Mouse (Mus musculus): ENCODE data around the gene Btrc. TPM values are rescaled to one million over a fixed set of nuclear protein-coding genes. Genes with fewer than 3 reads are reported as not detected.
A peak's percentile ranks its signal among the peaks of the same experiment; 100 is the strongest.

Btrc gene
- total and polyA plus RNA-seq, 2 experiments from 2014 or later, result 21.9 to 28.5 TPM

- H3K4me2 ChIP-seq (ENCODE audit: low read depth, low read length), result no peak overlapping the region
- H3K4me1 ChIP-seq (ENCODE audit: control insufficient read depth, insufficient read depth), result peaks cover 19% of the 10 kb centered on the region
- H3K4me3 ChIP-seq (ENCODE audit: low read depth, low read length), result no peak overlapping the region
- ATAC-seq (ENCODE audit: insufficient read depth, low read depth) (no peak), DNase-seq (ENCODE audit: low spot score) (no peak)
- no peak for TF ChIP-seq CTCF (IDR thresholded peaks at IDR 0.05; ENCODE audit: low read depth)
- TF ChIP-seq EP300 (IDR thresholded peaks at IDR 0.05; ENCODE audit: low read depth), result no peak
- H3K9me3 ChIP-seq (replicated peaks; ENCODE audit: control insufficient read depth, low read length), result no peaks in the 10 kb centered on the region
- no peak overlapping the region for H3K27ac ChIP-seq (ENCODE audit: low read depth)
- peaks cover 41% of the 10 kb centered on the region for H3K36me3 ChIP-seq (replicated peaks; ENCODE audit: control insufficient read depth, insufficient read depth, low read length)
- no peak overlapping the region for H3K9ac ChIP-seq (replicated peaks; ENCODE audit: low read depth, low read length)
- 64% methylated on average over 7 of the region's 7 CpGs for WGBS
- H3K27me3 ChIP-seq (ENCODE audit: control insufficient read depth, insufficient read depth, low read length), result no peaks in the 10 kb centered on the region
These were observed 163.8 kb downstream of the Btrc start for GRCm38 (mm10) chr19:45527382-45527781.

- no peak for DNase-seq (ENCODE audit: low spot score)
- H3K27ac ChIP-seq (ENCODE audit: low read depth), result peak overlapping the region; percentile 13; the same call in 1 of the 2 replicates
- no peak overlapping the region for H3K9ac ChIP-seq (replicated peaks; ENCODE audit: low read depth, low read length)
- H3K27me3 ChIP-seq (ENCODE audit: control insufficient read depth, insufficient read depth, low read length), result no peaks in the 10 kb centered on the region
- no peak overlapping the region for H3K4me2 ChIP-seq (ENCODE audit: low read depth, low read length)
- peaks cover 37% of the 10 kb centered on the region for H3K36me3 ChIP-seq (replicated peaks; ENCODE audit: control insufficient read depth, insufficient read depth, low read length)
- TF ChIP-seq EP300 (IDR thresholded peaks at IDR 0.05; ENCODE audit: low read depth) (no peak), CTCF (IDR thresholded peaks at IDR 0.05; ENCODE audit: low read depth) (no peak)
- 84% methylated on average over 10 of the region's 10 CpGs for WGBS
- no peak for ATAC-seq (ENCODE audit: insufficient read depth, low read depth)
- peaks cover 19% of the 10 kb centered on the region for H3K4me1 ChIP-seq (ENCODE audit: control insufficient read depth, insufficient read depth)
- H3K9me3 ChIP-seq (replicated peaks; ENCODE audit: control insufficient read depth, low read length), result no peaks in the 10 kb centered on the region
- no peak overlapping the region for H3K4me3 ChIP-seq (ENCODE audit: low read depth, low read length)
These were observed 164.5 kb downstream of the Btrc start for GRCm38 (mm10) chr19:45527931-45528534.

- no peaks in the 10 kb centered on the region for H3K9me3 ChIP-seq (replicated peaks; ENCODE audit: control insufficient read depth, low read length)
- DNase-seq (ENCODE audit: low spot score) (no peak), ATAC-seq (ENCODE audit: insufficient read depth, low read depth) (no peak)
- no peaks in the 10 kb centered on the region for H3K27me3 ChIP-seq (ENCODE audit: control insufficient read depth, insufficient read depth, low read length)
- H3K9ac ChIP-seq (replicated peaks; ENCODE audit: low read depth, low read length), result 0 out of 2 replicates have a peak overlapping the region, but pooled peaks have one; percentile 3
- TF ChIP-seq CTCF (IDR thresholded peaks at IDR 0.05; ENCODE audit: low read depth) (no peak), EP300 (IDR thresholded peaks at IDR 0.05; ENCODE audit: low read depth) (no peak)
- no peak overlapping the region for H3K4me2 ChIP-seq (ENCODE audit: low read depth, low read length)
- peaks cover 26% of the 10 kb centered on the region for H3K36me3 ChIP-seq (replicated peaks; ENCODE audit: control insufficient read depth, insufficient read depth, low read length)
- H3K4me3 ChIP-seq (ENCODE audit: low read depth, low read length), result no peak overlapping the region
- peaks cover 19% of the 10 kb centered on the region for H3K4me1 ChIP-seq (ENCODE audit: control insufficient read depth, insufficient read depth)
- peak overlapping the region; percentile 77; the same call in 1 of the 2 replicates for H3K27ac ChIP-seq (ENCODE audit: low read depth)
- 54% methylated on average over 5 of the region's 5 CpGs for WGBS
These were observed 165.8 kb downstream of the Btrc start for GRCm38 (mm10) chr19:45529294-45529693.

- Histone ChIP-seq H3K27ac (ENCODE audit: low read depth) (peak overlapping the region; percentile 77), H3K9me3 (replicated peaks; ENCODE audit: control insufficient read depth, low read length) (no peaks in the 10 kb centered on the region), H3K27me3 (ENCODE audit: control insufficient read depth, insufficient read depth, low read length) (no peaks in the 10 kb centered on the region), H3K9ac (replicated peaks; ENCODE audit: low read depth, low read length) (no peak overlapping the region), H3K36me3 (replicated peaks; ENCODE audit: control insufficient read depth, insufficient read depth, low read length) (peaks cover 22% of the 10 kb centered on the region), H3K4me1 (ENCODE audit: control insufficient read depth, insufficient read depth) (peaks cover 19% of the 10 kb centered on the region), H3K4me2 (ENCODE audit: low read depth, low read length) (peak overlapping the region; percentile 9; the same call in 1 of the 2 replicates), H3K4me3 (ENCODE audit: low read depth, low read length) (no peak overlapping the region)
- WGBS, result 46% methylated on average over 15 of the region's 15 CpGs
- ATAC-seq (ENCODE audit: insufficient read depth, low read depth) (peak; percentile 74), DNase-seq (ENCODE audit: low spot score) (peak; percentile 65)
- TF ChIP-seq EP300 (IDR thresholded peaks at IDR 0.05; ENCODE audit: low read depth) (no peak), CTCF (IDR thresholded peaks at IDR 0.05; ENCODE audit: low read depth) (no peak)
These were observed 166.9 kb downstream of the Btrc start for GRCm38 (mm10) chr19:45530200-45530995.

DNA sequence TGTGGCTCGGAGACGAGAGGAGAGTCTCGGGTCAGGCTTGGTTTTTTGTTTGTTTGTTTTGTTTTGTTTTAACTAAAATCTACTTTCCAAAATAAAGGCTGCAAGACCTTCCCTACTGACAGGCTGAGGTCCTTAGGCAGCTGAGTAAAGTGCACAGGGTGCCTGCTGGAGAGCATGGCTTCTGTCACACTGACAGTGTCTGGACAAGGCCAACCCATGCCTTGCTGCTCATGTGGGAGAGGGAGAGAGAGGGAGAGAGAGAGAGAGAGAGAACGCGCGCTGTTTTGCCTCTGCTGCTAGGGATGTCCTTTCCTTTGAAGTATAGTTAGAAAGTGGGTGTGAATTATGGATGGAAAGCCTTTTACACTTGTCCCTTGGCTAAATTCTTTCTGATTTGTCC lies 168.0 kb downstream of the Btrc start:
- H3K36me3 ChIP-seq (replicated peaks; ENCODE audit: control insufficient read depth, insufficient read depth, low read length), result peaks cover 22% of the 10 kb centered on the region
- H3K27me3 ChIP-seq (ENCODE audit: control insufficient read depth, insufficient read depth, low read length), result no peaks in the 10 kb centered on the region
- no peaks in the 10 kb centered on the region for H3K9me3 ChIP-seq (replicated peaks; ENCODE audit: control insufficient read depth, low read length)
- TF ChIP-seq EP300 (IDR thresholded peaks at IDR 0.05; ENCODE audit: low read depth), result no peak
- no peak for TF ChIP-seq CTCF (IDR thresholded peaks at IDR 0.05; ENCODE audit: low read depth)
- H3K4me1 ChIP-seq (ENCODE audit: control insufficient read depth, insufficient read depth), result peaks cover 19% of the 10 kb centered on the region
- H3K9ac ChIP-seq (replicated peaks; ENCODE audit: low read depth, low read length), result no peak overlapping the region
- H3K4me2 ChIP-seq (ENCODE audit: low read depth, low read length), result no peak overlapping the region
- 50% methylated on average over 6 of the region's 6 CpGs for WGBS
- H3K27ac ChIP-seq (ENCODE audit: low read depth), result no peak overlapping the region
- DNase-seq (ENCODE audit: low spot score) (peak; percentile 46), ATAC-seq (ENCODE audit: insufficient read depth, low read depth) (peak; percentile 81)
- no peak overlapping the region for H3K4me3 ChIP-seq (ENCODE audit: low read depth, low read length)
